Mouse (Mus musculus): ENCODE measurements around the gene Tcf25. TPM values are rescaled to one million over a fixed set of nuclear protein-coding genes. Genes with fewer than 3 reads are reported as not detected.

Tcf25 gene
- 159 and 182 TPM in 2 replicates for polyA plus RNA-seq (2015; fragmentation: Nextera tagmentation; extraction: Ambion mirVana)

DNA sequence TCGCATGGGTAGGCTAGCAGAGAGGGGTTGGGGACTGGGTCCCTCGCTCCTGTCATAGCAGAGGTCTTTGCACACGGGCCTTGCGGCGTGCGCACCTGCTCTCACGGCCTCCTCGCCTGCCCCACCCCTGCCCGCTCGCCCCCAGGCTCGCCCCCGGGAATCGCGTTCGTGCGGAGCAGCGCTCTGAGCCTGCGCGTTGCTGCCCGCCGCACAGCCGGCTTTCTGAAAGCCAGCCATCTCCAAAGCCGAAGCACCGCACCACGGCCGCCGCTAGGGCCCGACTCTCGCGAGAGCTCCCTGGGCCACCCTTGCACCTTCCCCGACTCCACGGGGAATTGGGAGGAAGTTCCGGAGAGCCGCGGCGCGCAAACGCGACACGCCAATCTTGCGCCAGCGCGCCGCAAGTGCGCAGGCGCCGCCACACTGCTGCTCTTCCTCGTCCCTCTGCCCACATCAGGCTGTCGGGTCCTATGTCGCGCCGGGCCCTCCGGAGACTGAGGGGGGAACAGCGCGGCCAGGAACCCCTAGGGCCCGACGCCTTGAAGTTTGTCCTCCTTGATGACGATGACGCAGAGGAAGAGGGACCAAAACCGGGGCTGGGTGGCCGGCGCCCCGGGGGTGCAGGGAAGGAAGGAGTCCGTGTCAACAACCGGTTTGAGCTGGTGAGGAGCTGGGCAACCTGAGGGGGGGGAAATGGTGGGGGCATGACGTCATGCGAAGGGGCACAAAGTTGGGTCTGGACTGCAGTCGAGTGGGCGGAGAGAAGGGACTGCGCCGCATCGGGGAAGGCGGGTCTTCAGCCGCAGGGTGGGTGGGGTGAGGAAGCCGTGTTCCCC lies at the start of gene Tcf25:
TSS of gene Tcf25 (plus strand) at position 351 of the 836 bp plus-strand sequence.
- peak within 1 kb of the TSS; percentile 83 for H3K4me2 ChIP-seq
- H3K9ac ChIP-seq: peak within 1 kb of the TSS; percentile 76
- no peaks in the 10 kb centered on the region for H3K27me3 ChIP-seq (replicated peaks)
- peak; percentile 90 for ATAC-seq (ENCODE audit: insufficient read depth, low FRiP score, low read depth)
- H3K9me3 ChIP-seq: no peaks in the 10 kb centered on the region
- peak within 1 kb of the TSS; percentile 99 for H3K27ac ChIP-seq
- 0 out of 2 replicates have a peak, but pooled peaks cover 12% of the 10 kb centered on the region for H3K4me1 ChIP-seq
- WGBS: under 1% methylated on average over 75 of the region's 75 CpGs
- 0 out of 2 replicates have a peak, but pooled peaks cover 6% of the 10 kb centered on the region for H3K36me3 ChIP-seq
- H3K4me3 ChIP-seq (replicated peaks): peak within 1 kb of the TSS; percentile 96

DNA sequence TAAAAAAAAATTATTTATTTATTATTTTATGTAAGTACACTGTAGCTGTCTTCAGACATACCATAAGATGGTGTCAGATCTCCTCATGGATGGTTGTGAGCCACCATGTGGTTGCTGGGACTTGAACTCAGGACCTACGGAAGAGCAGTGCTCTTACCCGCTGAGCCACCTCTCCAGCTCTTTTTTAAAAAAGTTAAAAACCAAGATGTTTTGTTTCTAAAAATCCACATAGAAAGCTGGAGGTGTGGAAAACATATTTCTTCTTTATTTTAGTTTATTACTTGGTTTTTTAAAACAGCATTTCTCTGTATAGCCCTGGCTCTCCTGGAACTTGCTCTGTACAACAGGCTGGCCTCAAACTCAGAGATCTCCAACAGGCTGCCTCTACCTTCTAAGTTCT lies 45.0 kb upstream of the Tcf25 start:
- no peak overlapping the region for H3K4me3 ChIP-seq (replicated peaks)
- no peak overlapping the region for H3K9ac ChIP-seq
- no peak overlapping the region for H3K4me2 ChIP-seq
- ATAC-seq (ENCODE audit: insufficient read depth, low FRiP score, low read depth): no peak
- WGBS: 84% methylated on average over 2 of the region's 2 CpGs
- 0 out of 2 replicates have a peak, but pooled peaks cover 3% of the 10 kb centered on the region for H3K27me3 ChIP-seq (replicated peaks)
- no peak overlapping the region for H3K27ac ChIP-seq
- peaks cover 11% of the 10 kb centered on the region; the same call in 1 of the 2 replicates for H3K4me1 ChIP-seq
- H3K36me3 ChIP-seq: no peaks in the 10 kb centered on the region
- H3K9me3 ChIP-seq: no peaks in the 10 kb centered on the region

DNA sequence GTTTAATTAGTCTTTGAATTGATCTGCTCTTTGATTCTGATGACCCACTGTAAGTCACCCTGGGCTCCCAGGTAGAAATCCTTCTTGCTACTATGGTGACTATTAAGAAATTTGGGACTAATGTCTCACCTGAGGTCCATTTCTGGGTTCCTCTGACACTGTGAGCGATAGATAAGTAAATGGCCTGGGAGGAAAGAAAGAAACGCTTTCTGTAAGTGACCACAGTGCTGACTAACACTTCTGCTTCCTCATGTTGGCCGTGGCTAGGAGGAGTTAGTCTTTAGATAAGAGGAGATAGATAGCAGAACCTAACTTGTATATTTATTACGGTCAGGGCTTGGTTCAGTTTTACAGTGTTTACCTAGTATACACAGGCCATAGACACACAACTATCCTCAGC lies 44.2 kb upstream of the Tcf25 start:
- Histone ChIP-seq H3K27me3 (replicated peaks) (0 out of 2 replicates have a peak, but pooled peaks cover 11% of the 10 kb centered on the region), H3K4me3 (replicated peaks) (no peak overlapping the region), H3K9me3 (no peaks in the 10 kb centered on the region), H3K4me2 (no peak overlapping the region), H3K4me1 (peaks cover 11% of the 10 kb centered on the region; the same call in 1 of the 2 replicates), H3K27ac (no peak overlapping the region), H3K9ac (no peak overlapping the region), H3K36me3 (no peaks in the 10 kb centered on the region)
- ATAC-seq (ENCODE audit: insufficient read depth, low FRiP score, low read depth): no peak
- 58% methylated on average over 4 of the region's 4 CpGs for WGBS

DNA sequence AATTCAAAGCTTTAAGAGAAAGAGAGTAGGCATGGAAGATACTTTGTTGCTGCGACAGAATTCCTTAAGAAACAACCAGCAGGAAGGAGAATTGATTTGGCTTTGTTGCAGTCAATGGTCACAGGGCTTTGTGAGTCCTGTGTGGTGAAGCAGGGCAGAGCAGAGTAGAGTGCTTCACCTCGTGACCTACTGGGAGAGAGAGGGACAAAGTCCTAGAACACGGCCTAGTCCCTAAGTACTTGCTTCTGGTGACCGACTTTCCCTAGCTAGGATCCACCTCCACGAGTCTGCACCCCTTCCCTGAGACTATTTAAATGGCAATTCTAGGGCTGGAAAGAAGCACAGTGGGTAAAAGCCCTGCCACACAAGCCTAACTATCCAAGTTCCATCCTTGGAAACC lies 43.6 kb upstream of the Tcf25 start:
- peaks cover 11% of the 10 kb centered on the region; the same call in 1 of the 2 replicates for H3K4me1 ChIP-seq
- no peaks in the 10 kb centered on the region for H3K9me3 ChIP-seq
- H3K4me2 ChIP-seq: no peak overlapping the region
- ATAC-seq (ENCODE audit: insufficient read depth, low FRiP score, low read depth): no peak
- no peak overlapping the region for H3K27ac ChIP-seq
- 0 out of 2 replicates have a peak, but pooled peaks cover 12% of the 10 kb centered on the region for H3K27me3 ChIP-seq (replicated peaks)
- H3K9ac ChIP-seq: no peak overlapping the region
- no peaks in the 10 kb centered on the region for H3K36me3 ChIP-seq
- H3K4me3 ChIP-seq (replicated peaks): no peak overlapping the region
- WGBS: 69% methylated on average over 5 of the region's 5 CpGs

DNA sequence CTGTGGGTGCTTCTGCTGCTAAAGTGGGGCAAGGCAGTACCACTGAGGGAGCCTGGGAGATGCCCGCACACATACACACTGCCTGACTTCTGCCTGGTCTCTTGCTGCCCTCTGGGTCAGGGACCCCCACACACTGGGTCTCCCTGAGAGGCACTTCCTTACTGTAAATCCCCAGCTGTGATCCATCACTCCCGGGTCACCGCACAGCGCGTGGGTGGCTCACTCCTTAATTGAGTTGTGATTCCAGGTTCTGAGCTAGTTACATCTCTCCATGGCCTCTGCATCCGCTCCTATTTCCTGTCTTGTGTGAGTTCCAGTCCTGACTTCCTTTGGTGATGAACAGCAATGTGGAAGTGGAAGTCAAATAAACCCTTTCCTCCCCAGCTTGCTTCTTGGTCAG lies 42.9 kb upstream of the Tcf25 start:
- no peak overlapping the region for H3K4me2 ChIP-seq
- ATAC-seq (ENCODE audit: insufficient read depth, low FRiP score, low read depth): no peak
- H3K9ac ChIP-seq: no peak overlapping the region
- WGBS: 49% methylated on average over 6 of the region's 6 CpGs
- peaks cover 11% of the 10 kb centered on the region; the same call in 1 of the 2 replicates for H3K4me1 ChIP-seq
- H3K4me3 ChIP-seq (replicated peaks): no peak overlapping the region
- no peaks in the 10 kb centered on the region for H3K9me3 ChIP-seq
- H3K27me3 ChIP-seq (replicated peaks): 0 out of 2 replicates have a peak, but pooled peaks cover 12% of the 10 kb centered on the region
- no peaks in the 10 kb centered on the region for H3K36me3 ChIP-seq
- H3K27ac ChIP-seq: no peak overlapping the region

DNA sequence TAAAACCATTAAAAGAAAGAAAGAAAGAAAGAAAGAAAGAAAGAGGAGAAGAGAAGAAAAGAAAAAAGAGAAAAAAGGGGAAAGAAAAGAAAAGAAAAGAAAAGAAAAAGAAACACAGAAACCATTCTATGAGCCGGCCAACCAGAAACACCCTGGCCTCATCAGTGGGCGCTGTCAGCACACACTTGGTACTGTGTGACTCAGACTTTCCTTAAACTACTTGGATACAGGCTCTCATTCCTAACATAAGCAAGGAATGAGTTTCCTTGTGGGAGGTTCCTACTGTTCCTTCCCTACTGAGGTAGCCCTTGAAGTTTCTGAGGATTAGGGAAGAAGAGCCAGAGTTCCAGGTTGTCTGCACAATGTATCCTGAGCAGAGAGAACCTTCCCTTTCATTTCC lies 42.3 kb upstream of the Tcf25 start:
- Histone ChIP-seq H3K9ac (no peak overlapping the region), H3K36me3 (no peaks in the 10 kb centered on the region), H3K4me3 (replicated peaks) (no peak overlapping the region), H3K4me1 (peaks cover 11% of the 10 kb centered on the region; the same call in 1 of the 2 replicates), H3K4me2 (no peak overlapping the region), H3K27me3 (replicated peaks) (0 out of 2 replicates have a peak, but pooled peaks cover 12% of the 10 kb centered on the region), H3K27ac (peak overlapping the region; percentile 21; the same call in 1 of the 2 replicates), H3K9me3 (no peaks in the 10 kb centered on the region)
- ATAC-seq (ENCODE audit: insufficient read depth, low FRiP score, low read depth): no peak
- WGBS: 71% methylated on average over 2 of the region's 2 CpGs

DNA sequence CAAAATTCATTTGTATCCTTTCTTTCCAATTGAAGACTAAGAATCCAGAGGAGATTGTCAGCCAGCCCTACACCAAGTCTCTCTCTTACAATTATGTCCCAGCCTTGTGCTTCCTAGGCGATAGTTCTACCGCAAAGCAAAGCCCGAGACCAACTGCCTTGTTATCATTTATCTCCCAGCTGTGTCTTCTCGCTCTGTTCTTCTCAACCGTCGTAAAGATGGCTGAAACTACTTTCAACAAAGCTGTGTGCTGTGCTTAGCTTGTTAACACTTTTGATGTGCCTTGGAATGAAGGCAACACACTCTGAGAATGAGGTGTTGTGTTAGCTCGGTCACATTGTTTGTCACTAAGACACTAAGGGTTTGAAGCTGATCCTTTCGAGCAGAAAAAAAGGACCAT lies 41.7 kb upstream of the Tcf25 start:
- Histone ChIP-seq H3K4me3 (replicated peaks) (peak overlapping the region; percentile 60; the same call in 1 of the 2 replicates), H3K27ac (no peak overlapping the region), H3K4me1 (peaks cover 11% of the 10 kb centered on the region; the same call in 1 of the 2 replicates), H3K9ac (no peak overlapping the region), H3K27me3 (replicated peaks) (0 out of 2 replicates have a peak, but pooled peaks cover 12% of the 10 kb centered on the region), H3K4me2 (peak overlapping the region; percentile 96), H3K9me3 (no peaks in the 10 kb centered on the region), H3K36me3 (no peaks in the 10 kb centered on the region)
- WGBS: 32% methylated on average over 8 of the region's 8 CpGs
- ATAC-seq (ENCODE audit: insufficient read depth, low FRiP score, low read depth): no peak

DNA sequence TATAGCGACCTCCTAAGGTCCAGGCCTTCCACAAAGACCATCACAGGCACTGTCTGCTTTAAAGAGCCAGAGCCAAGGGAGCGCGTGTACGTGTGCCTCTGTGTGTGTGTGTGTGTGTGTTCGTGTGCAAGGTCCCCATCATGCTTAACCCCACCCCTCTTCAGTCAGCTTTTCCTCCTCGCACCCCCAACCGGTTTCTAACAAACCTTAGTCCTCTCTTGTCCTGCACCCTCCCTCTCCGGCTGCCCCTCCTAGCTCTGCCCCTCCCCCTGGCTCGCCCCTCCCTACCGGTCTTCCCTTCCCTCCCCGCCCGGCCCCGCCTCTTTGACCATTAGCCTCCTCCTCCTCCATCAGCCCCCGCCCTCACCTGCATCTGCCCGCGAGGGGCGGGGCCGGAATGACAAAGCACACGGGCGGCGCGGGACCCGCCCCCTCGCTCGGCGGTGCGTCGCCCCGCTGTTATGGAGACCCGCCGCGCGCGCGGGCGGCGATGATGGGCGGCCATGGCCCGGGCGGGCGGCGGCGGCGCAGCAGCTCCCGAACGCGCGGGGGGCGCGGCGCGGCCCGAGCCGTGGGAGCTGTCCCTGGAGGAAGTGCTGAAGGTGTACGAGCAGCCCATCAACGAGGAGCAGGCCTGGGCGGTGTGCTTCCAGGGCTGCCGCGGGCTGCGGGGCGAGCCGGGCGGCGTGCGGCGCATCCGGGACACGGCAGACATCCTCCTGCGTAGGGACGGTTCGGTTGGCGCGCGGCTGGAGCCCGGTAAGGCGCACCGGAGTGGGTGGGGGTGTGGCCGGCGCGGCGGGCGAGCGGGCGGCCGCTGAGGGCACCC lies 41.1 kb upstream of the Tcf25 start, which contains the start of gene Spire2:
TSS of gene Spire2 (plus strand) at position 452 of the 829 bp plus-strand sequence.
- 0 out of 2 replicates have a peak, but pooled peaks cover 12% of the 10 kb centered on the region for H3K27me3 ChIP-seq (replicated peaks)
- H3K9ac ChIP-seq: peak within 1 kb of the TSS; percentile 19; the same call in 1 of the 2 replicates
- H3K36me3 ChIP-seq: no peaks in the 10 kb centered on the region
- WGBS: under 1% methylated on average over 45 of the region's 85 CpGs
- peak within 1 kb of the TSS; percentile 96 for H3K4me2 ChIP-seq
- peak; percentile 78 for ATAC-seq (ENCODE audit: insufficient read depth, low FRiP score, low read depth)
- peak within 1 kb of the TSS; percentile 21; the same call in 1 of the 2 replicates for H3K27ac ChIP-seq
- H3K9me3 ChIP-seq: no peaks in the 10 kb centered on the region
- H3K4me1 ChIP-seq: peaks cover 11% of the 10 kb centered on the region; the same call in 1 of the 2 replicates
- H3K4me3 ChIP-seq (replicated peaks): peak within 1 kb of the TSS; percentile 60

DNA sequence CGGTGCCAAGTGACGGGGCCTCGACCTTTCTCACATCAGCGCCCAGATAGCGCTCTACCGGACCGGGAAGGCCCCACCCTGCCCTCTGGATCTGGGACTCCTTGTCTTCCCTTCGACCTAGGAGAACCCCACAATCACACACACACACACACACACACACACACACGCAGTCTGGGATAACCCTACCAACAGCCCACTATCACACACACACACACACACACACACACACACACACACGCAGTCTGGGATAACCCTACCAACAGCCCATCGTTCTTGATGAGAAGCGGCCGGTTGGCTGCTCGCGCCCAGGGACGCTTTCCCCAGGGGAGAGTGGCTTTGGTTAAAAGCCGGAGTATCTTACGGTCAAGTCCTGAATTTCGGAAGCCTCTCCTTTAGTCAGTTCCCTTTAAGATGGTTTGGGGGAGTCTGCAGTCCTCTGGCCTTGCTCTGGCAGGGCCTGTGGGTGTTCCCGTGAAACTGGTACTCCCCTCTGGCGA lies 40.4 kb upstream of the Tcf25 start:
- Histone ChIP-seq H3K4me2 (peak overlapping the region; percentile 96), H3K4me1 (peaks cover 11% of the 10 kb centered on the region; the same call in 1 of the 2 replicates), H3K9ac (peak overlapping the region; percentile 19; the same call in 1 of the 2 replicates), H3K9me3 (no peaks in the 10 kb centered on the region), H3K27me3 (replicated peaks) (0 out of 2 replicates have a peak, but pooled peaks cover 12% of the 10 kb centered on the region), H3K27ac (peak overlapping the region; percentile 21; the same call in 1 of the 2 replicates), H3K36me3 (no peaks in the 10 kb centered on the region), H3K4me3 (replicated peaks) (peak overlapping the region; percentile 60)
- 3% methylated on average over 21 of the region's 21 CpGs for WGBS
- peak; percentile 29 for ATAC-seq (ENCODE audit: insufficient read depth, low FRiP score, low read depth)

DNA sequence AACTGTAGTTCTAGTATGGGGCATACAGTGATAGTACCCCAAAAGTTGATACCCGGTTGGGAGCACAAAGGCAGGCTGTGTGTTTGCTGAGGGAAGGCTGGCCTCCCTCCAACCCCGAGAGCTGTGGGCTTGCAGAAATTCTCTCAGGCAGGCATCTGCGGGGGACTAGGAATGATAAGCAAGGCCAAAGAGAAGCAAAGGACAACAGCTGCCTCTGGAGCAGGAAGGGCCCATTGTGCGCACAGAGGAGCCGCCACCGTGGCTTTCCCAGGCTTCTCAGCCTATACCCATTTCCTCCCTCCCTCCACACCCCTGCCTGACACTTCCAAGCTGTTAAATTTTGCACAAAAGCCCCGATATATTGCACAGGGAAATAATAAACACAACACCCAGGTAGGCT lies 39.7 kb upstream of the Tcf25 start:
- peak overlapping the region; percentile 96 for H3K4me2 ChIP-seq
- no peak overlapping the region for H3K9ac ChIP-seq
- 0 out of 2 replicates have a peak, but pooled peaks cover 12% of the 10 kb centered on the region for H3K27me3 ChIP-seq (replicated peaks)
- no peaks in the 10 kb centered on the region for H3K36me3 ChIP-seq
- WGBS: 7% methylated on average over 7 of the region's 7 CpGs
- peaks cover 11% of the 10 kb centered on the region; the same call in 1 of the 2 replicates for H3K4me1 ChIP-seq
- no peak; the same call in 1 of the 2 replicates for ATAC-seq (ENCODE audit: insufficient read depth, low FRiP score, low read depth)
- H3K9me3 ChIP-seq: no peaks in the 10 kb centered on the region
- H3K27ac ChIP-seq: peak overlapping the region; percentile 52; the same call in 1 of the 2 replicates
- H3K4me3 ChIP-seq (replicated peaks): no peak overlapping the region

DNA sequence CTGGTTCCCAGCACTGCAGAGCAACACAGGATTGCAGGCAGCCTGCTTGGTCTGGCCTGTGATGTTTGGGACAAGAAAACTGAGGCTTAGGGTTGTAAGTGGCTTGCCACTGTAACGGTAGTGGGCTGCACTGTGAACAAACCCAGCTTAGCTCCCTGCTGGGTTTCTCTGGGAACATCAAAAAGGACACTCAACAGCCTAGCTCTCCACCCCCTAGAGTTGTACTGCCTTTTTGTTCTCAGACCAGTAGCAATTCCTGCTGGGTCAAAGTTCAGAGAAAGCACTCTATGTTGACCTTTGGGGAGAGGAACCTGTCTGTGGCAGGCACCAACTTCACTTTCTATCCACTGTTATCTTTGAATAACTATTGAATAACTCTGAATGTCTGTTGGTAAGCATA lies 39.1 kb upstream of the Tcf25 start:
- Histone ChIP-seq H3K4me2 (0 out of 2 replicates have a peak overlapping the region, but pooled peaks have one; percentile 96), H3K4me1 (peaks cover 11% of the 10 kb centered on the region; the same call in 1 of the 2 replicates), H3K4me3 (replicated peaks) (no peak overlapping the region), H3K9me3 (no peaks in the 10 kb centered on the region), H3K36me3 (no peaks in the 10 kb centered on the region), H3K9ac (no peak overlapping the region), H3K27ac (peak overlapping the region; percentile 52; the same call in 1 of the 2 replicates), H3K27me3 (replicated peaks) (0 out of 2 replicates have a peak, but pooled peaks cover 12% of the 10 kb centered on the region)
- WGBS: 5% methylated on average over 1 of the region's 1 CpGs
- ATAC-seq (ENCODE audit: insufficient read depth, low FRiP score, low read depth): no peak

Measured in stomach, embryonic 15.5 days (tissue).